Comparison of ENCODE assay signal across 19 mouse cellular contexts in genomic region chr11:63376991-63377390, GRCm38 (mm10).
DNase-seq lines count a peak whose midpoint lies in the region; ATAC-seq and TF ChIP-seq lines count a peak whose summit lies in the region.
"Had no signal": no experiment of that assay in that cellular context is flagged by ENCODE, and none has a peak within 500 bp of the region (broad histone marks: within the 10 kb centered on the region; RNA-seq: fewer than 3 reads in every experiment).

No protein-coding gene starts in this region.

- no peak overlapping the region for H3K27ac ChIP-seq in lung, embryonic 14.5 days (ENCODE audit: low read depth)
- H3K27ac ChIP-seq: forebrain, embryonic 15.5 days; limb, embryonic 12.5 days; stomach, postnatal 0 days had no signal

- peak; percentile 4 for DNase-seq in adrenal gland, adult 2 months
- DNase-seq in adrenal gland, adult 18-20 months (ENCODE audit: low spot score in 2 of 2), result no peak
- DNase-seq in kidney, adult 9 months, result peak; percentile 22
- no peak for DNase-seq in kidney, adult 18-20 months
- peak; percentile 36 for DNase-seq in lung, embryonic 14.5 days
- DNase-seq in lung, adult 2 months, result no peak
- peak; percentile 37 for DNase-seq in lung, postnatal 36 days
- no peak for DNase-seq in left cerebral cortex, adult 18-20 months (ENCODE audit: low spot score in 2 of 2)
- DNase-seq: cerebellum, adult 11-12 months; gastrocnemius, postnatal 25 days; layer of hippocampus, postnatal 36 days; spleen, adult 18-20 months; thymus, postnatal 25 days had no signal

- H3K4me2 ChIP-seq in lung, embryonic 14.5 days, result no peak overlapping the region
- H3K4me2 ChIP-seq: forebrain, embryonic 15.5 days; limb, embryonic 12.5 days had no signal

- no peak for TF ChIP-seq POLR2A in lung, adult 2 months (IDR thresholded peaks at IDR 0.05; ENCODE audit: borderline replicate concordance, extremely low read depth, low read depth, low read length)

- no peaks in the 10 kb centered on the region for H3K27me3 ChIP-seq in lung, embryonic 14.5 days (ENCODE audit: insufficient read depth, low read length)
- H3K27me3 ChIP-seq: CH12.LX; forebrain, embryonic 15.5 days had no signal

- no peak overlapping the region for H3K9ac ChIP-seq in lung, embryonic 14.5 days
- H3K9ac ChIP-seq: forebrain, embryonic 15.5 days; limb, embryonic 12.5 days had no signal

- no peaks in the 10 kb centered on the region for H3K36me3 ChIP-seq in lung, embryonic 14.5 days (ENCODE audit: insufficient read depth)
- H3K36me3 ChIP-seq: forebrain, embryonic 15.5 days; limb, embryonic 12.5 days had no signal

- no peak for TF ChIP-seq CTCF in lung, embryonic 14.5 days (IDR thresholded peaks at IDR 0.05; ENCODE audit: low read depth)
- no peak for TF ChIP-seq CTCF in lung, adult 2 months (IDR thresholded peaks at IDR 0.05; ENCODE audit: insufficient read depth, low read length)

- H3K9me3 ChIP-seq in lung, embryonic 14.5 days (ENCODE audit: low read depth, low read length), result no peaks in the 10 kb centered on the region; the same call in 1 of the 2 replicates
- H3K9me3 ChIP-seq: forebrain, embryonic 15.5 days had no signal

- no peaks in the 10 kb centered on the region for H3K4me1 ChIP-seq in lung, embryonic 14.5 days (ENCODE audit: insufficient read depth)
- peaks cover 9% of the 10 kb centered on the region for H3K4me1 ChIP-seq in lung, adult 2 months (ENCODE audit: control insufficient read depth, insufficient read depth, low read length)
- H3K4me1 ChIP-seq: forebrain, embryonic 15.5 days had no signal

- no peak overlapping the region for H3K4me3 ChIP-seq in lung, embryonic 14.5 days (ENCODE audit: low read depth, low read length)
- H3K4me3 ChIP-seq in lung, adult 2 months (replicated peaks; ENCODE audit: extremely low read depth, low read depth, low read length), result no peak overlapping the region
- H3K4me3 ChIP-seq: forebrain, embryonic 15.5 days; limb, embryonic 12.5 days had no signal

- no peak; the same call in 1 of the 2 replicates for ATAC-seq in lung, embryonic 14.5 days (ENCODE audit: insufficient read depth)
- ATAC-seq: activated CD4-positive, CD25-positive, alpha-beta regulatory T cell, adult 4 months; forebrain, embryonic 15.5 days; intestine, embryonic 16.5 days had no signal

- 34% methylated on average over 10 of the region's 10 CpGs for WGBS in lung, embryonic 14.5 days
- 36% methylated on average over 10 of the region's 10 CpGs for WGBS in lung, adult 2 months

Comparison
In these comparisons a context has a peak if more than half of its experiments do, and no peak if none do; other contexts are left out.
1. DNase-seq: peak in adrenal gland, adult 2 months (single experiment), kidney, adult 9 months (single experiment), lung, embryonic 14.5 days (single experiment) and lung, postnatal 36 days (single experiment); none in adrenal gland, adult 18-20 months (0 of 2), kidney, adult 18-20 months (single experiment), lung, adult 2 months (single experiment) and left cerebral cortex, adult 18-20 months (0 of 2).